Mouse (Mus musculus): Measurements from ENCODE around the gene Prnp.
A peak's percentile ranks its signal among the peaks of the same experiment; 100 is the strongest.

The Prnp gene

DNA sequence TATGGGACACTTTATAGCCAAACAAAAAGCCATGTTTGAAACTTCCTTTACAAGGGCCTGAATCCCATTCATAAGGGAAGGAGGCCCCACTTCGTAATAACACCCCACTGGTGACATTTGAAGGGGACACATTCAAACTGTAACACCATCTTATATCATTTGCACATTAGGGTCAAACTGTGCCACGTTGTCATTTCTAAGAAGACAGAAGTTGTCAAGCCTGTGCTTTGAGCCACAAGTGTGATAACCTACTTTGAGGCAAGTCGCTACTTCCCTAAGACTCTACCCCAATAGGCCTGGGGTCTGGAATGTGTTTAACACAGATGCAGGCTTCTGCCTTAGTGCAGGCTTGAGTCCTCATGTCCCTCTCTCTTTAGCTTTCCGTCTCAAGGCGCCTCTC lies 2.4 kb upstream of the Prnp start:
- no peak for DNase-seq

DNA sequence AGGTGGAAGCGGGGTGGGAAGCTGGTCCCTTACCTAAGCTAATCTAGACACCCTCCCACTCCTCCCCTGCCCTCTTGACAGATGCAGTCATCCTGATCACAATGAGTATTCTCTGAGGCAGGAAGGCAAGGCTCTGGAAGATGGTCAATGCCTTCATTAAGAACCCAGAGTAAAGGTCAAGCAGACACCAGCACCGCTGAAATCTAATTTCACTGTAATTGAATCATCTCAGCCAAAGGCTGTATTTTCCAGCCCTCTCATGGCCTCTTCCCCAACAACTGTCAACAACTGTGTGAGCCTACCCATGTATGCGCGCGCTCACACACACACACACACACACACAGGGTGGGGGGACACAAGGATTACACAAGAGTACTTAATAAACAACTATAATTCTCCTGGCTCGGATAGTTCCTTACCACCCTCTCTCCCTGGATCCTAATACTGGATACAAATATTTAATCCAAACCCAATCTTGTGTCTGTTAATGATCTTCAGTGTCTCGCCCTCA lies 1.3 kb upstream of the Prnp start:
- no peak for DNase-seq

DNA sequence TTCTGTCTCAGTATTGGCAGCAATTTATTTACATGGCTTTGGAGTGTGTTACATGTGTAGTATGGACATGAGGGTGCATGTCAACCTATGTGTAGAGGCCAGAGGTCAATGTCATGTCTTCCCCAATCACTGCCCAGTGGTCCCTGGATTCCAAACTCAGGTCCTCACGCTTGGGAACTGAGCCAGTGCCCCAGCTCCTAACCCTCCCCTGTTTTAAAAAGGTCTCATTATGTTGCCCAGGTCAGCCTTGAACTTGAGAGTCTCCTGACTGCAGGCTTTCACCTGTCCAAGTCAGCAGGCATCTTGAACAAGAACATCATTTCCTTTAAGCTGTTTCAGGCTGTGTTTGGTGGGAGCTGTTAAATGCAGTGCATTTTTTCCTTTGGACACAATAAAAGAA lies 822 bp upstream of the Prnp start:
- no peak for DNase-seq

DNA sequence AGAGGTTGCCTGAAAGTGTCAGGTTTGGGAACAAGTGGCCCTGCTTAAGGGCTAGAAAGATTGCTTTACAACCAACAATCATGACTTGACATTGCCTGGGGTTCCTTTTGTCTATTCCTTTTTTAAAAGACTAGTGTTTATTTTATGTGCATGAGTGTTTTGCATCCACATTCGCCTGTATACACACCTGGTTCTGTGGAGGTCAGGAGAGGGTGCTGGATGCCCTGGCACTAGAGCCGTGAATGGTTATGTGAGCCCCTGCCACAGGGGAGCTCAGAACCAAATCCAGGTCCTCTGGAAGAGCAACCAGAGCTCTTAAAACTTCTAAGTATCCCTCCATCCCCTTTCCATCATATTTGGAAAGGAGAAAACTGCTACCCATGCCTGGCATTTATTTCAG lies 1.1 kb downstream of the Prnp start:
- DNase-seq = no peak

DNA sequence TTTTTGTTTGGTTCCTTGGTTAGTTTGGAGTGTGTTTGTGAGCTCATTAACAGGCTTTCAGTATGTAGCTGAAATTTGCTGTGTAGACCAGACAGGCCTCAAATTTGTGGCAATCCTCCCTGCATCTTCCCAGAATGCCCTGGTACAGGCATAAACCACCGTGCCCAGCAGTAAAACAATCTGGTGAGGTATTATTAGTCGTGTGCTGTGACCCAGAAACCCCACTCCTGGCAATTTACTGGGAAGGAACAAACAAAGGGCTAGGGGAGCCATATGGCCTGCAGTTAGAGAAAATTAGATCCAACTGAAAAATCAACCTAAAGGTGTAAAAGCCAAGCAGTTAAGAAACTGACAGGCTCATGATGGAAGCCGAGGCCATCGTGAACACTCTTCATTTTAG lies 1.6 kb downstream of the Prnp start:
- no peak for DNase-seq

DNA sequence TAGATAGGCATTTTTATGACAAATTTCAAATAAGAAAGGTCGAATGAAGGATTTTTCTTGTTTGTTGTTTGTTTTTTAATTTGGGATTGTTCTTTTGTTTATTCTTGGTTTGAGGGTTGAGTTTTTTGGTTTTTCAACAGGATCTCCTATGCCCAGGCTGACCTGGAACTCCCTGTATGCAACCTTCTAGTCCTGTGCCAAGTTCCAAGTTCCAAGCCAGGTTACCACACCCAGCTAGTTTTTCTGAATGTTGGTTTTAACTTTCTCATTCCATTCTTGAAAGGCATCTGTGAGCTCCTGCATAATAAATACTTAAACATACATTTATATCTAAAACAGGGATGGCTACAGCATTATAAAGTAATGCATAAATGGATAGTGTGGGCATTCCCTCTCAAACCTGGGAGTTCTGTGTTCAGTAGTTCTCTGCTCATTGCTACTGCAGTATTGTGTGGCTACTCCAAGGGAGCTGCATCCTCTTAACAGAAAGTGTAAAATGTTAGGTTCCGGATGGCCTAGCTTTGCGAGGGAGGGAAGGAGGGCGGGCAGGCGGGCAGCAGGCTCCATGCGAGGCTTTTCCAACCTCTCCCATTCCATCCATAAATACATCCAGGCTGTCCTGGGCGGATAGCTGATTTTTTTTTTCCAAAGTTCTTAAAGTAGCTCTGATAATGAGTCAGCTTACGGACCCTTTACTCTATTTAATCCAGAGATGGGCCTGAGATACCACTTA lies 3.0 kb downstream of the Prnp start:
- no peak for DNase-seq

DNA sequence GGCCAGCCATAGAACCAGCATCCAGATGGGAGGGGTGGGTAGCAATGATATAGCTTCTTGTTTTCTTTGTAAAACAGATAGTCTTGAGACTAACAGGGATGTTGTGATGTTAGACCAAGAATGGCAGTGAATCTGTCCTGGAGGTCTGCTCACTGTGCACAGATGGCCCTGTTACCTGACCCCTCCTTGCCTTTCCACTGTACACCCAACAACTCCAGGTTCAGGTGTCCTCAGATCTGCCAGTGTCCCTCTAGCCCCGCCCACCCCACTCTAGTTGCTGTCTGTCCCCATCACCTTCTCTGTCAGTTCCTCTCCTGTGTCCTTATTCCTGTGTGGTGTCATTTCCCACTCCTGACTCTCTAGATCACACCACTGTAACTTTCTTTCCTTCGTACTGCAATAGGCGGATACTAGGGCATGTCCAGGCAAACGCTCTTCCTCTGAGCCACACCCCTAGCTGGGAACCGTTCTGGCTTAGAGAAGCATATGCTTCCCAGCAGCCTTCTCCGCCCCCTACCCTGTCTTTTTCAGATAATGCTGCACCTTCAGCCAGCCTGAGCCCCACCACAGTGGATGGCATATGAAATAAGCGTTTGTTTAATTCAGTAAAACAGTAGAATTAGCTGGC lies 22.7 kb downstream of the Prnp start:
- DNase-seq = no peak

DNA sequence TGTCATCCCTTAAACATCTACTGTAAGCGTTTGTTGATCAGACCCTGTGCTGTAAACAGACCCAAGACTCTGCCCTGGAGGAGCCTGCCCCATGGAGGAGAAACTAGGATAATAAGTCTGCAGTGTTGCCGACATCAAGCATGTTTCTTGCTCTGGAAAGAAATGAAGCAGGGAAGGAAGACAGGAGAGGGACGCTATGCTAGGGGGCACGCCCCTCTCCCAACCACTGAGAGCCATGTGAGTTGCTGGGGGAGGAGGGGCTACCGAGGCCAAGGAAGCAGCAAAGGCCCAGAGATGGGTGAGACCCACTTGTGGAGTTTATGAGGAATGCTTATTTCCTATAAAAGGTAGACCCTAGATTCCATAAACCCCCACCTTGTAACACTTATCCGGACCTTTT lies 23.3 kb downstream of the Prnp start:
- DNase-seq = no peak

DNA sequence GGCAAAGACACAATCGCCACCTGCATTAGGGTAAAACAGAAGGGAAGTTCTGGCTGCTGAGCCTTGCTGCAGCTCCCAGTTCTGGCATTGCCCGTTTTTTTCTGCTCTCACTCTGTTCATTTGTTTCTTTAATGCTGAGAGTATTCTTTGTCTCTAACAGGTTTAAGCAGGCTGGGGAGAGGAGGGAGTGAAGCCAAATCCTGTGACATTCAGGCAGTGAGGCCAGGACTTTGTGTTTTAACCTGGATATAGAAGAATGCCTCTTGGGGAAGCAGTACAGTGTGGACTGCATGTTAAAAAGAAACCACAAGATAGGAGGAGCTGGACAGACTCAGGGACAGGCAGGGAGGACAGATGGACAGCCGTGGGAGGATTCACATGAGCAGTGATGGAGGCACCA lies 23.9 kb downstream of the Prnp start:
- DNase-seq = no peak

DNA sequence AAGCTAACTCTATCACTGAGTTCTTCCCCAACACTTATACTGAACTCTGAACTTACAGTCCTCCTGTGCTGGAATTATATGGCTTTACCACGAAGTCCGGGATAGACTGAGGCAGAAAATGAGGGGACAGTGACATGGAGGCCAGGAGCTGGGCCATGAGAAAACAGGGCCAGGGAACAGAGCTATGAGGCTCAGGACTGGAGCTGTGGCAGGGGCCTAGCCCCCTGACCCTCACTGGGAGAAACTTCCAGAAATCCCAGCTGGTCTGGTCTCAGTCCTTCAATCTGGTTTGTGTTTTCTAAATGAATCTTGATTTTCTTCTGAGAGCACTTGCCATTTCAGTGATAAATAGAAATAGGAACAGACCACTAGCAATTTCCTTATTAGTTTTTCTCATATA lies 24.5 kb downstream of the Prnp start:
- no peak for DNase-seq

DNA sequence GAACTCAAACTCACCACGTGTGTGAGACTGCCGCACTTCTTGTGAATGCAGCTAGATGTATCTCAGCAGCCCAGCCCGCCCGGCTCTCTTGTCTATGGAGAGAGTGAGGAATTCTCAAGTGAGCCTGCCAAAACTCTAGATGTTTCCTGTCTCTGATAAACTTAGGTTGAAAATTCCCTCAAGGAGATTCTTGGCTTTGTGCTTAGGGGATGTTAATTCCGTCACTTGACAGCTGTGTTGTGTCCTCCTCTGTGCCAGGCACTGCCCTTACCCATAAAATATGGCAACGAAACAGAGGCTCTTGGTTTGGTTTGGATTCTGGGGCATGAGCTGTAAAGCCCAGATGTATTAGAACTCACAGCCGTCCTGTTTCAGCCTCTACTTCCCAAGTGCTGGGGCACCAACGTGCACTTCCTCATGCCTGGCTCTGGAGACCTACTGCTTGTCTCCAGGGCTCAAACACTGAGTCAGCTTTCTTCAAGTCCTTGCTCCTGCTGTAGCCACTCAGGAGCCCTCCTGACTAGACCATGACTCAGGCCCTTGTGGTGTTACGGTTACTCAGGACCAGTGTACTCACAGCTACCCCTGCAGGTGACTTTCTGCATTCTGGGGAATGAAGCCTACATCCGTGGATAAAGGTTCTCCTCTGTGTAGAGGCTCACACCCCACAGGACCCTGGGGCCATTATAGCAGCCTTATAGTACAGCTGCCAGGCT lies 25.8 kb downstream of the Prnp start:
- peak; percentile 46 for DNase-seq

DNA sequence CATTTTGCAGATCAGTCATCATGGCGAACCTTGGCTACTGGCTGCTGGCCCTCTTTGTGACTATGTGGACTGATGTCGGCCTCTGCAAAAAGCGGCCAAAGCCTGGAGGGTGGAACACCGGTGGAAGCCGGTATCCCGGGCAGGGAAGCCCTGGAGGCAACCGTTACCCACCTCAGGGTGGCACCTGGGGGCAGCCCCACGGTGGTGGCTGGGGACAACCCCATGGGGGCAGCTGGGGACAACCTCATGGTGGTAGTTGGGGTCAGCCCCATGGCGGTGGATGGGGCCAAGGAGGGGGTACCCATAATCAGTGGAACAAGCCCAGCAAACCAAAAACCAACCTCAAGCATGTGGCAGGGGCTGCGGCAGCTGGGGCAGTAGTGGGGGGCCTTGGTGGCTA lies 26.7 kb downstream of the Prnp start:
- no peak for DNase-seq

DNA sequence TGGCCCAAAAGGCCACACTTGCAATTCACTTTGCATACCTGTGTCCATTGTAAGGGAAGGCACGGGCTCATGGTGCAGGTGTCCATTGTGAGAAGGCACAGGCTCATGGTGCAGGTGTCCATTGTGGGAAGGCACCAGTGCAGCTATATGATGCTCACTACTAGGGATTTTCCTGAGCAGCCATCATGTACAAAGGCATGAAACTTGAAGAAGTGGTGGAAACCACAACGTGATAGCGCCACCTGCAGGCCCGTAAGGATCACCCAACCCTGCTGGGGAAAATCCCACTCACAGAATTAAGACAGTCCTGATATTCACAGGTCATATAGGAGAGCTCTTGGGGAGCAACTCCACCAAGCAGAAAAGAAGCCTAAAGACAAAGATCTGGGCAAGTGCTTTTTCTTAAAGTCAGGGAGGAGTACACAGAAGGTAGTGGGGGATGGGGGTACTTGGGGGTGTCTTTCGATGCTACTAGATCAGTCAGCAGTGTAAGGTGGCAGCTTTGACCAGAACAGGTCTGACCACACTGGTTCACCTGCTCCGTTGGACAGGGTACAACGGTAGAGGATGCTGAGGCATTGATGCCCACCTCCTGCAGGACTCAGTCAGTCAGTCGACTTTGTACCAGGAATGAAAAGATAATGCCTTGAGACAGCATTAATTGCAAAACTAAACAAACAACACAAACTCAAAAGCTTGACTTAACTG lies 29.8 kb downstream of the Prnp start:
- peak; percentile 44 for DNase-seq

DNA sequence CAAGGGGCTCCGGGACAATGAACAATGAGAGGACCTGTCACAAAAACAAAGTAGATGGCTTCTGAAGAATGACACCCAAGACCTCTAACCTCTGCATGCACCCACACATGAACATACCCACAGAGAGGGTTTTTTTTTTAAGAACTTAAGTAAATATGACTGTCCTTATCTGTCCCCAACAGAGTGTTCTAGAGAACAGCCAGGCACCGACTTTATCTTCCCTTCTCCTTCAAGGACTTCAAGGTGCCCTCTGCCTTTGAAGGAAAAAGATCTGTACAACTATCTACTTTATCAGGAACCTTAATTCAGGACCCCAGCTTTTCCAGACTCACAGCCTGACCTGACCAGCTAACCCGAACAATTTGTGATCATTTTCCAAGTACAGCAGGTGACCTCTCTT lies 30.8 kb downstream of the Prnp start:
- DNase-seq = no peak

DNA sequence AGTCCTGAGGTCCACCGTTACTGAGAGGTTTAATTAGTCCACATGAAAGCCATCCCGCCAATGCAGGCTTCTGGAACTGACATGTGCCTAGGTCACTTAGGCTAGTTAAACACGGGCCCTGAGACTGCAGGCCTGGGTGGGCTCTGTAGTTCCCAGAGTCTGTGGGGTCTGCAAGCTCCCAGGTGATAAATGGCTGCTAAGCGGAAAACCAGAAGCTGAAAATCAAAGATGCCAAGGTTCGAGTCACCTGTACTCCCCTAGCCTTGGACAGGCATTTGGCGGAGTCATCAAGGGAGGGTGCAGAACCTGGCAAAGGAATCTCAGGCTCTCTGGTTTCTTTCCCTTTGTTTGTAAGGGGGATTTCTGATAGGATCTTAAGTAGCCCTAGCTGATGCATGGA lies 31.8 kb downstream of the Prnp start:
- DNase-seq = no peak

DNA sequence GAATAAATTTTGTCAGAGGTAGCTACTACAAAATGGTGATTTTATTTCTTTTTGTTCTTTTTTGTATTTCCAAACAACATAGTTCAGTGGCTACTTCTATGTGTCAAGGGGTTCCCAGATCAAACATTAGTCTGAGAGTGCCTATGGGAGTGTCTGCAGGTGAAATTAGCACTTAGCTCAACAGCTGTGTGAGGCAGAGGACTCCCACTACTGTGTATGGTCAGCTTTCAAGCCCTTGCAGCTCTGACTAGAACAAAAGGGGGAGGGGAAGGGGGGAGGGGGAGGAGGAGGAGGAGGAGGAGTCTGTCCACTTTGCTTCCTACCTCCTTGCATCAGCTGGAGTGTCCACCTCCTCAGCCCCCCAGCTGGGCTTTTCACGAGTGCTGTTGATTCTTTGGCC lies 34.6 kb downstream of the Prnp start:
- DNase-seq = no peak

DNA sequence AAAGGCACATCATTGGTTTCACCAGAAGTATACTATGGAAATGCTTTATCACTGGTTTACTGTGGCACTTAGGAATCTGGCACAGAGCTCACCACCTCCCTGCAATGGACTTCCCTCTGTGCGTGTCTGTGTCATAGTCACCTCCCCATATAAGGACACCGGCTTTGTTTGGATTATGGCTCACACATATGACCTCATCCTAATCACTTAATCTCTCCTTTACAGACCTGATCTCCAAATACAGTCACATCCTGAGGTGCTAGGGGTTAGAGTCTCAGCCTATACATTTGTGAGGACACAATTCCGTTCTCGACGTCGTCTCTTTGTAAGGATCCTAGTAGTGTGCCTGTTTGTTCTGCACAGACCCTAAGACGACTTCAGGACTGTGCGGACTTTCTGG lies 35.5 kb downstream of the Prnp start:
- no peak for DNase-seq

DNA sequence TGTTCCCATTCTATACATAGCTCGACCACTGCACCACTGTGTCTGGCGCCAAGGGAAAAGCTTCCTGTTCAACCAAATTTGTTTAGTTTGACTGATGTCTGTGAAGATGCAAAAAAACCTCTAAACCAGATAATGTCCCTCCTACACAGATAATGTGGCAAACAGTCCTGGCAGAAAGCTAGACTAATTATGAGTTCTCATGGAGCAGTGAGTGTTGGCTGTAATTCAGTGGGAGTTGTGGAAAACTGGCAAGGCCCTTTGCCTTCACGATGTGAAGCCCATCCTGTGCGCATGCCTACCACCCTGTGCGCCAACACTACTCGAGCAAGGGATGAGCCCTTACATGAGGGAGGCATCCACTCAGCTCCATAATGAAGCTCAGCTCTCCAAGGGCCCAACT lies 36.0 kb downstream of the Prnp start:
- no peak for DNase-seq

DNA sequence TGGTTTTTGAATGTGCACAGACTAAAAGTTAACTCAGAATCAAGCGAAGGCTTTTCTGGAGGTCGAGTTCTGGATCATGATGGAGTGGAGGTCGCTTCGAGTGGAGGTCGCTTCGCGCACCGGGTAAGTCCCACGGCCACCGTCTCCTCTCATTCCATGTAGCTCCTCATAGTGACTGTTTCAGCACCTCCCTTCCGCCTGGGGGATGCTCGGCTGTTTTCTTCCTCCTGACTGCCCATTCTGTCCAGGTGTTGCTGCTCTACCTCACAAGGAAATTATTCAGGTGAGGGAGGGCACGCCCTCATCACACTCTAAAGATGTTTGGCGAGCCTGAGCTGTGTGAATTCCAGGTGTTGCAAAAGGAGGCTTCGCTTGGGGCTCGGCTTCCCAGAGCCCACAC lies 36.6 kb downstream of the Prnp start:
- no peak for DNase-seq

DNA sequence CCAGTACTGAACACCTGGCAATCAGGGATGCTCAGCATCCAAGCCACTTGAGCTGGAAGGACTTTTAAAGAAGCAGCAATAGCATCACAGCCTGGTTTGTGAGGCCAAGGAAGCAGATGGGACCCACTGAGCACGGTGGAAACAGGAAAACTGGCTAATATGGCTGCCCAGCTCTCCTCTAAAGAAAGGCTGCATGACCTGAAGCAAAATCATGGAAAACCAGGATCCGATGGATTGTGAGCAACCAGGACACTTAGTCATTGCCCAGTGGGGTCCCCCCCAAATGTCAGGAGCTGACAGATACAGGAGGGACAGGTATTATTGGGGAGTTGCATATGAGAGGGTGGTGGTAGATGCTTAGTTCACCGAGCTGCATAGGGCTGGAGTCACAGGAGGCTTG lies 38.4 kb downstream of the Prnp start:
- no peak for DNase-seq

DNA sequence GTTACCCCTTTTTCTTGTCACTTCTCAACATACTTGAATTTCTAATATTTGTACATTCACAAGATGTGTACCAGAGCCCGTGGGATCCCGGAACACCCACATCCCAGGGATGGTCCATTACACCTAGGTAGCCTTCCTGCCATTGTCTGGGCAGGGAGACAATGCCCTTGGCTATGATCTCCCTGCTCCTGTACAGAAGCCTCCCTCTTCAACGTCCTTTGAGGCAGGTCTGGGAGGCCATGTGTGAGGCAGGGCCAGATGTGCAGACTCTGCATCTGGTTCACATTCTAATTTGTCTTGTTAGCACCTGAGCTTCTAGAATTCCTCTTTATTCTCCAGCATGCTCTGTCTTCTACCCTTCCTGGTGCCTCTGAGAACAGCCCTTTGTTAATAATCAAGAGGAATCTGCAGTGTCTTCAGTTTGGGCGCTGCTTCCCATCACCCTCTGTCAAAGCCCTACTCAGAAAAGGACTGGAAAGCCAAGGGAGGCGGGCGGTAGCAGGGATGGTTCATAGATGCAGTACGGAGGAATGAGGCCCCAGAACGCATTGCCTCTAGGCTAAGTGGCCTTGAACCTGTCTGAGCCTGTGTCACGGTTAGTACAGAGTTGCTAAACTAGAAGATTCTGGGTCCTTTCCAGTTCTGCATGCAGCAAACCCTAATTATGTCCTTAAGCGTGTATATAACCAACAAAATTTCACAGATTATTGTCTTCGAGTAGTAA lies 39.4 kb downstream of the Prnp start:
- no peak for DNase-seq

DNA sequence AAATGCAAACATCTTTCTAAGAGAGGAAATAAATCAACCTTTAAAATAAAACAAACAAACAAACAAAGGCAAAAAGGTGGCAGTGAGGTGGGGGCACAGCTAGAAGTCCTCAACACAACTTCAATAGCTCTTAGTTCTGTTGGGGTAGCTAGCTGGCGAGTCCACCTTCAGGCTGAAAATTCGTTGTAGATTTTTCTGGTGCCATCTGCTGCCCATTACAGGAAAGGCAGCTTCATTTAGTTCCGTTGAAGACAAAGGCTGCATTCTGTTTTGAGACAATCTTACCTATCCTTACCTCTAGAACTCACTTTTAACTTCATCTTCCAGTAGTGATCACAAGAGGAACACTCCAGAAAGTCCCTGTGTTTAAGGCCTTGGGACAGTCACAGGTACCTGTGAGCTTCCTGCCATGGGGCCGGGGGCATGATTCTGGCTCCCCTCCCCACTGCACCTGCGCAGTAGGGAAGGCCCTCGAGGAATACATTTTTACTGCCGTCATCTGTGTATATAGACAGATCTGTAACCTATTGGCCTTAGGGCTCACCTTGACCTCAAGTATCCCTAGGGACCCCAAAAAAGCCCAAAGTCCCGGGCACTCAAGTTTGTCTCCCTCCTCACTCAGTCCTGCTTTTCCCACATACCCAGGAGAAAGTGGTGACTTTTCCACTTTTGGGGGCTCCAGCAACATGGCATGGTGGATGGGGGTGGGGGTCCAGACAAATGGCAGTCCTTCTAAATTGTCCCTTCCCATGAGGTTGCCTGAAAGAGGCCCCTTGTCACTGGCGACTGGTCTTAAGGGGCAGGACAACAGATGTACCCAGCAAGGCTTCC lies 40.3 kb downstream of the Prnp start:
- DNase-seq = peak; percentile 50
